Mouse (Mus musculus): ENCODE results near the gene Olfr63. TPM values are rescaled to one million over a fixed set of nuclear protein-coding genes. Genes with fewer than 3 reads are reported as not detected.

The Olfr63 gene
- polyA plus RNA-seq, 1 experiment from 2014 or later, result not detected

Other genes with a start within 250 kb of the Olfr63 start
- 2.2 and 2.3 TPM in 2 replicates for gene Zfp763, start 231.3 kb upstream of the Olfr63 start, polyA plus RNA-seq (2015; fragmentation: Nextera tagmentation; extraction: Ambion mirVana)
- gene 4921501E09Rik, start 196.6 kb upstream of the Olfr63 start, polyA plus RNA-seq (2015; fragmentation: Nextera tagmentation; extraction: Ambion mirVana), result not detected in 2 replicates
- 1.1 and 1.4 TPM in 2 replicates for gene Zfp563, start 175.4 kb upstream of the Olfr63 start, polyA plus RNA-seq (2015; fragmentation: Nextera tagmentation; extraction: Ambion mirVana)
- gene Morc2b, start 125.0 kb upstream of the Olfr63 start, polyA plus RNA-seq (2015; fragmentation: Nextera tagmentation; extraction: Ambion mirVana), result not detected in 2 replicates
- not detected in 2 replicates for gene Olfr55, start 96.2 kb upstream of the Olfr63 start, polyA plus RNA-seq (2015; fragmentation: Nextera tagmentation; extraction: Ambion mirVana)
- gene Olfr239, start 73.4 kb upstream of the Olfr63 start, polyA plus RNA-seq (2015; fragmentation: Nextera tagmentation; extraction: Ambion mirVana), result not detected in 2 replicates
- gene Olfr1564, start 43.0 kb upstream of the Olfr63 start, polyA plus RNA-seq (2015; fragmentation: Nextera tagmentation; extraction: Ambion mirVana), result 0.01 TPM in 1 of 2 replicates, not detected in the other
- gene Zfp955a, start 9.5 kb upstream of the Olfr63 start, polyA plus RNA-seq (2015; fragmentation: Nextera tagmentation; extraction: Ambion mirVana), result 4.0 and 4.2 TPM in 2 replicates
- 2.6 and 3.3 TPM in 2 replicates for gene Zfp955b, start 24.9 kb downstream of the Olfr63 start, polyA plus RNA-seq (2015; fragmentation: Nextera tagmentation; extraction: Ambion mirVana)
- gene Zfp81, start 94.2 kb downstream of the Olfr63 start, polyA plus RNA-seq (2015; fragmentation: Nextera tagmentation; extraction: Ambion mirVana), result 2.1 and 2.3 TPM in 2 replicates
- gene Zfp101, start 130.0 kb downstream of the Olfr63 start, polyA plus RNA-seq (2015; fragmentation: Nextera tagmentation; extraction: Ambion mirVana), result 6.0 and 6.8 TPM in 2 replicates
- gene Actl9, start 168.2 kb downstream of the Olfr63 start, polyA plus RNA-seq (2015; fragmentation: Nextera tagmentation; extraction: Ambion mirVana), result not detected in 2 replicates